Mouse (Mus musculus): ENCODE results near the gene Fxyd3.

DNA sequence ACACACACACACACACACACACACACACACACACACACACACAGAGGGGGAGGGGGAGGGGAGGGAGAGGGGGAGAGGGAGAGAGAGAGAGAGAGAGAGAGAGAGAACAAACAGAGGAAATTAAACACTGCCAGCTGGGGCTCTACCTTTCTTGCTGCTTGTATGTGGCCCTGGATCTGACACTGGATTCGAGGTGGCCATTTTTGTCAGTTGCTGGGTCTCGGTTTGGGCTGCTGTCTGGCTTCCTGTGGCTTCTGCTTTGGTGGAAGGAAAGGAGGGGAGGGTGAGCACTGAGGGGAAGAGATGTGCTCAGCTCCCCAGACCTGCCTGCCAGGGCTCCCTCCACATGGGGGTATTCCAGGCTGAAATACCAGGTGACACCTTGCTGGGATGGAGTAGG is 38.8 kb downstream of the Fxyd3 start:
- TF ChIP-seq POLR2A (IDR thresholded peaks at IDR 0.05; ENCODE audit: borderline replicate concordance, low read depth, low read length): no peak
- no peak for TF ChIP-seq CTCF (IDR thresholded peaks at IDR 0.05; ENCODE audit: low read depth, low read length)

Data from bone marrow macrophage, adult 2 months (primary cell).